Mouse (Mus musculus): Measurements from ENCODE around the gene Vmn1r70. TPM values are rescaled to one million over a fixed set of nuclear protein-coding genes. Genes with fewer than 3 reads are reported as not detected.

Gene Vmn1r70
- polyA plus RNA-seq (2012) = not detected in 2 replicates

GRCm38 (mm10) chr7:10631232-10631631 is at the start of gene Vmn1r70:
Gene Vmn1r70, plus strand, starts transcription at chr7:10631532.

GRCm38 (mm10) chr7:10613559-10613958 is 17.8 kb upstream of the Vmn1r70 start, which contains the start of gene Vmn1r69:
Gene Vmn1r69, minus strand, starts transcription at chr7:10613659.

Other genes starting within 250 kb of the Vmn1r70 start
- not detected in 2 replicates for gene Vmn1r67, start 188.2 kb upstream of the Vmn1r70 start, polyA plus RNA-seq (2012)
- 0.03 and 0.17 TPM in 2 replicates for gene Zik1, start 136.1 kb upstream of the Vmn1r70 start, polyA plus RNA-seq (2012)
- 0.01 TPM in 1 of 2 replicates, not detected in the other for gene Vmn1r68, start 73.0 kb upstream of the Vmn1r70 start, polyA plus RNA-seq (2012)
- not detected in 2 replicates for gene Vmn1r69, start 17.9 kb upstream of the Vmn1r70 start, polyA plus RNA-seq (2012)
- not detected in 2 replicates for gene Nlrp4b, start 56.3 kb downstream of the Vmn1r70 start, polyA plus RNA-seq (2012)
- gene Vmn1r71, start 122.8 kb downstream of the Vmn1r70 start, polyA plus RNA-seq (2012) = not detected in 2 replicates

Data from megakaryocyte-erythroid progenitor cell, adult 5 weeks (primary cell).